Mouse (Mus musculus): Measurements from ENCODE around the gene Tnnt2. TPM values are rescaled to one million over a fixed set of nuclear protein-coding genes. Genes with fewer than 3 reads are reported as not detected.

The Tnnt2 gene
- polyA plus RNA-seq, 1 experiment from 2014 or later = 48.4 TPM

DNA sequence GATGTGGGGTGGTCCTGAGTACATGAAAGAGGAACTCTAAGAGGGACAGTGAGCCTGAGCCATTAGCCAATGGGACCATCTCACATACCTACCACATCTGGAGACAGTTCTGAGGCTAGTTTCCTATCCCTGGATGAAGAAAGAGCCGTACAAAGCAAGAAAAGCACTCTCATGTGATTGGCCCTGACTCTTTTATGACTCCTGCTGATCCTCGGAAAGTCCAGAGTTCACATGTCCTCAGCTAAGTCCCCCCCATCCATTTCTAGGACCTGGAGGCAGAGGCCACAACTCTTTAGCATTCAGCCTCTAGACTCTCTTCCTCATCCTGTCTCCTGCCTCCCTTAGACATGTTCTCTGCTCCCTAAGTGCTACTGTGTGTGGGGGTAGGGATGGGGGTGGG is 41.1 kb downstream of the Tnnt2 start:
- Histone ChIP-seq H3K4me3 (replicated peaks; ENCODE audit: low read length) (no peak overlapping the region), H3K4me1 (ENCODE audit: control insufficient read depth, insufficient read depth, low read length) (no peaks in the 10 kb centered on the region), H3K27ac (ENCODE audit: low read length) (no peak overlapping the region), H3K27me3 (ENCODE audit: control insufficient read depth, insufficient read depth, low read length) (no peaks in the 10 kb centered on the region), H3K36me3 (ENCODE audit: control insufficient read depth, insufficient read depth, low read length) (no peaks in the 10 kb centered on the region), H3K4me2 (ENCODE audit: low read depth, low read length) (no peak overlapping the region), H3K9me3 (replicated peaks; ENCODE audit: control insufficient read depth, low read length) (no peaks in the 10 kb centered on the region), H3K9ac (ENCODE audit: low read length) (no peak overlapping the region)
- 59% methylated on average over 2 of the region's 2 CpGs for WGBS
- ATAC-seq (ENCODE audit: insufficient read depth, low FRiP score) = no peak

DNA sequence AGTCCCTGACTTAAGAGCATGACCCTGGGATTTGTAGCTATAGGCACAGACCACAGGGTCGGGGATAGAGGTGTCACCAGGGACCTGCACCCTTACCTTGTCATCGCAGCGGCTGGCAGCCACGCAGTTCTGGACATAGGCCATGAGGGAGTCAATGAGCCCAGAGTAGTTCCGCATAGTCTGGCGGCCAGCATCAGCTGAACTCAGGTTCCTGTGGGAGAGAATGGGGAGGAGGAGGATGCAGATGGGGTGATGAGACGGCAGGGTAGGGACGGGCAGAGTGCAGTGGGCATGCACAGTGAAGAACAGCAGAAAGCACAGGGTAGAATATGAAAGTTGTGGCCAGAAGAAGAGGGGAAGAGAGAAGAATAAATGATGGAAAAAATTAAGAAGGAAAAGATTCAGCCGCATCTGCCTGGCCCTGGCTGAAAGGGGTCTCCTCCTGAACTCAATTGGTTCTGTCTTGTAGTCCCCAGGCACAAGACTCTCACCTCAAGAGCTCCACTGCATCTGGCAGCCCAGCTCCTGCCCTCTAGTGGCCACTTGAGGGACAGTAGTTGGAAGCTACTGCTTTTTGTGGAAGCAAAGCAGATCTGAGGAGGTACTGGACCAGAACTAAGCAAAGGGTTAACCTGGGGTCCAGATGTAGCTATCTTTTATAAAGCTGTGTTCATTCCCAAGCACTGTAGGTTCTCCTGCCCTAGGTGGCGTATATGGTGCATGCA is 46.4 kb downstream of the Tnnt2 start:
- Histone ChIP-seq H3K36me3 (ENCODE audit: control insufficient read depth, insufficient read depth, low read length) (no peaks in the 10 kb centered on the region), H3K4me3 (replicated peaks; ENCODE audit: low read length) (no peak overlapping the region), H3K9ac (ENCODE audit: low read length) (no peak overlapping the region), H3K4me2 (ENCODE audit: low read depth, low read length) (no peak overlapping the region), H3K4me1 (ENCODE audit: control insufficient read depth, insufficient read depth, low read length) (no peaks in the 10 kb centered on the region), H3K27me3 (ENCODE audit: control insufficient read depth, insufficient read depth, low read length) (no peaks in the 10 kb centered on the region), H3K27ac (ENCODE audit: low read length) (no peak overlapping the region), H3K9me3 (replicated peaks; ENCODE audit: control insufficient read depth, low read length) (no peaks in the 10 kb centered on the region)
- WGBS = 76% methylated on average over 10 of the region's 10 CpGs
- peak; percentile 56; the same call in 1 of the 2 replicates for ATAC-seq (ENCODE audit: insufficient read depth, low FRiP score)

DNA sequence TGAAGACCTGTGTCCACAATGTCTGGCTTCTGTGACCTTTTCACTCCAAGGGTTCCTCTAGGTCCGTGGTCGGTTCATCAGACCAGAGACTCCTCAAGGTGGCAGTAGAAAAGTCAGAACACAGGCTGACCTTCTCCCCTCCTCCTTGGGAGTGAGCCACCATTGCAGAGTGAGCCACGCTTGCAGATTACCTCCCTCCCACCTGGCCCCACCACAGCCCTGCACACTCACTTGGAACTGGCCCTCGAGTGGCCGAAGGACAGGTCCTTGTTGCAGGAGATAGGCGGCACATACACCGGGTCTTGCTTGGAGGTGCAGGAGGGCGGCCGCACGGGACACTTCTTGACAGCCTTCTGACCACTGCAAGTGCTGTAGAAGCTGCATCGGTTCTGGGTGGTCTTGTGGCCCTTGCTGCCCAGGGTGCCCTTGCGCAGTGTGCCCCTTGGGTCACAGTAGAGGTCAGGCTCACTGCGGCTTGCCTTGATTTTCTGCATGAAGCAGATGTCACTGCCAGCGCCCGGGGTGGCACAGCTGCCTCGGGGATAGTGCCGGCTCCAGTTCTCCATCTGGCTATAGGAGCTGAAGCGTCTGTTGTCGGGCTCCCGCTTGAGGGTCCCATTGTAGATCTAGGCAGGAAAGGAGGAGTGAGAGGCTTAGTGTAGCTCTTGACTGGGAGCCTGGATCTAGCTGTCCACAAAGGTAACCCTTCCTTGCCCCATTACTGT is 53.5 kb downstream of the Tnnt2 start:
- Histone ChIP-seq H3K4me3 (replicated peaks; ENCODE audit: low read length) (no peak overlapping the region), H3K4me2 (ENCODE audit: low read depth, low read length) (no peak overlapping the region), H3K4me1 (ENCODE audit: control insufficient read depth, insufficient read depth, low read length) (0 out of 2 replicates have a peak, but pooled peaks cover 3% of the 10 kb centered on the region), H3K9ac (ENCODE audit: low read length) (no peak overlapping the region), H3K27me3 (ENCODE audit: control insufficient read depth, insufficient read depth, low read length) (no peaks in the 10 kb centered on the region), H3K27ac (ENCODE audit: low read length) (no peak overlapping the region), H3K36me3 (ENCODE audit: control insufficient read depth, insufficient read depth, low read length) (no peaks in the 10 kb centered on the region), H3K9me3 (replicated peaks; ENCODE audit: control insufficient read depth, low read length) (no peaks in the 10 kb centered on the region)
- ATAC-seq (ENCODE audit: insufficient read depth, low FRiP score) = no peak
- WGBS = 75% methylated on average over 20 of the region's 20 CpGs

DNA sequence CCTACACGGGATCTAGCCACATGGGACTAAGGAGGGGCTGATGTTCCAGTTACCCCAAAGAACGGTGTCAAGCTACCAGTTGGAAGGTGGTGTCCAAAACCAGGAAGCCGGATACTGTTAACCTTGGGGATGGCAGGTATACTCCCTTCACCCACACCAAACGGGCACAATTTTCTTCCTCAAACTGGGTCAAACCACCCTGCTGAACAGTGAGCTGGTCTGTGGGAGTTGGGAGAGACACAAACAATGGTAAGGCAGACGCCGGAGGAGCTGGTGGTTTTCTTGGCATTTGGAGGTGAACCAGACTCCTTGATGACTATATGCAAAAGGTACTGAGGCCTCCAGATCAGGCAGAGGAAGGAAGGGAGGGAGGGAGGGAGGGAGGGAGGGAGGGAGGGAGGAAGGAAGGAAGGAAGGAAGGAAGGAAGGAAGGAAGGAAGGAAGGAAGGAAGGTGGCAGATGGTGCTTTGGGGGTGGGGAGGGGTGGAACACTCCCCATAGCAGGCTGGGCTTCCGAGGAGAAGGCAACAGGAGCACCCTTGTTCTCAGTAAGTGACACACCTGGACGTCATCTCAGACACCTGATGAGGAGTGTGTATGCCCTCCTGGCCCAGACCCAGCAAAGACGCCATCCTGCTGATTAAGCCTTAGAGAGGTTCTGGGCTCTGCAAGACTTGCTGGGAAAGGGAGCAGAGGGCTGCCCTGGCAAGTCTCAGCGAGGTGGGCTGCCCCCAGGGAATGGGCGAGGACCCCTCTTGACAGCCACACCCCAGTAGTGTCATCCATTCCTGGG is 55.5 kb downstream of the Tnnt2 start:
- H3K9ac ChIP-seq (ENCODE audit: low read length) = no peak overlapping the region
- no peak overlapping the region for H3K4me3 ChIP-seq (replicated peaks; ENCODE audit: low read length)
- no peak overlapping the region for H3K4me2 ChIP-seq (ENCODE audit: low read depth, low read length)
- peak overlapping the region; percentile 78 for H3K27ac ChIP-seq (ENCODE audit: low read length)
- peak; percentile 61; the same call in 1 of the 2 replicates for ATAC-seq (ENCODE audit: insufficient read depth, low FRiP score)
- no peaks in the 10 kb centered on the region for H3K9me3 ChIP-seq (replicated peaks; ENCODE audit: control insufficient read depth, low read length)
- 0 out of 2 replicates have a peak, but pooled peaks cover 6% of the 10 kb centered on the region for H3K4me1 ChIP-seq (ENCODE audit: control insufficient read depth, insufficient read depth, low read length)
- no peaks in the 10 kb centered on the region for H3K27me3 ChIP-seq (ENCODE audit: control insufficient read depth, insufficient read depth, low read length)
- 59% methylated on average over 11 of the region's 11 CpGs for WGBS
- no peaks in the 10 kb centered on the region for H3K36me3 ChIP-seq (ENCODE audit: control insufficient read depth, insufficient read depth, low read length)

DNA sequence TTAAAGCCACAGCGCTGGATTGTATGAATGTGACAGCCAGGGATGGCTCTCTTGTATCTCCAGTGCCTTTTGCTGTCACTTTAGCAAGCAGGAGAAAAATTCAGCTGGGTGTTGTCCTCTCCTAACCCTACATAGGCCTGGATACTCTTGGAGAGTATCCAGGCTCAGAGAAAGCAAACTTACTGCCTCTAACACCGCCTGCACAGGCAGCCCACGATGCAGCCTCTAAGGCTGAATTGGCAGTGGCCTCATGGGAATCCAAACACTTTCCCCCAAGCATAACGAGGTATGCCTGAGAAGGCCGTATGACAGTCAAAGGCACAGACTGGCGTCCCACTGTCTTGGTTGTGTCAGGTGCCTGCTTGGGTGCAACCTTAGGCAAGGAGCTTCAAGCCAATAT is 56.1 kb downstream of the Tnnt2 start:
- Histone ChIP-seq H3K27me3 (ENCODE audit: control insufficient read depth, insufficient read depth, low read length) (no peaks in the 10 kb centered on the region), H3K4me3 (replicated peaks; ENCODE audit: low read length) (no peak overlapping the region), H3K27ac (ENCODE audit: low read length) (peak overlapping the region; percentile 78), H3K9me3 (replicated peaks; ENCODE audit: control insufficient read depth, low read length) (no peaks in the 10 kb centered on the region), H3K4me2 (ENCODE audit: low read depth, low read length) (no peak overlapping the region), H3K36me3 (ENCODE audit: control insufficient read depth, insufficient read depth, low read length) (no peaks in the 10 kb centered on the region), H3K9ac (ENCODE audit: low read length) (no peak overlapping the region), H3K4me1 (ENCODE audit: control insufficient read depth, insufficient read depth, low read length) (0 out of 2 replicates have a peak, but pooled peaks cover 6% of the 10 kb centered on the region)
- 67% methylated on average over 6 of the region's 6 CpGs for WGBS
- no peak for ATAC-seq (ENCODE audit: insufficient read depth, low FRiP score)

DNA sequence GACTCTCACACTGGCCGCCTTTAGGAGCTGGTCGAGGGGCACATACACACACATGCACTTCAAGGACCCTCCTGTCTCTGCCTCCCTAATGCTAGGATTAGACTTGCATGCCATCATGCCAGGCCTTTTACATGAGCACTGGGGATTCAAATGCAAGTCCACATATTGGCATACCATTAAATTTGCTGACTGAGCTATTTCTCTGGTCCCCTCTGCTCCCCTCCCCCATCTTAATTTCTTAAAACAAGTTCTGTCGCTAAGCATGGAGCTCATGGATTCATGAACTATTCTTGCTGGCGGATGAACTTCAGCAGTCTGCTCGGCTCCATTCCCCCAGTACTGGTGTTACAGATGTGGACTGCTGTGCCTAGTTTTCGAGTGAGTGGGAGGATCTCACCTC is 56.6 kb downstream of the Tnnt2 start:
- no peaks in the 10 kb centered on the region for H3K9me3 ChIP-seq (replicated peaks; ENCODE audit: control insufficient read depth, low read length)
- 71% methylated on average over 6 of the region's 6 CpGs for WGBS
- H3K4me2 ChIP-seq (ENCODE audit: low read depth, low read length) = no peak overlapping the region
- H3K9ac ChIP-seq (ENCODE audit: low read length) = no peak overlapping the region
- 0 out of 2 replicates have a peak, but pooled peaks cover 6% of the 10 kb centered on the region for H3K4me1 ChIP-seq (ENCODE audit: control insufficient read depth, insufficient read depth, low read length)
- H3K27me3 ChIP-seq (ENCODE audit: control insufficient read depth, insufficient read depth, low read length) = no peaks in the 10 kb centered on the region
- H3K36me3 ChIP-seq (ENCODE audit: control insufficient read depth, insufficient read depth, low read length) = no peaks in the 10 kb centered on the region
- H3K4me3 ChIP-seq (replicated peaks; ENCODE audit: low read length) = no peak overlapping the region
- ATAC-seq (ENCODE audit: insufficient read depth, low FRiP score) = no peak
- H3K27ac ChIP-seq (ENCODE audit: low read length) = peak overlapping the region; percentile 78; the same call in 1 of the 2 replicates

DNA sequence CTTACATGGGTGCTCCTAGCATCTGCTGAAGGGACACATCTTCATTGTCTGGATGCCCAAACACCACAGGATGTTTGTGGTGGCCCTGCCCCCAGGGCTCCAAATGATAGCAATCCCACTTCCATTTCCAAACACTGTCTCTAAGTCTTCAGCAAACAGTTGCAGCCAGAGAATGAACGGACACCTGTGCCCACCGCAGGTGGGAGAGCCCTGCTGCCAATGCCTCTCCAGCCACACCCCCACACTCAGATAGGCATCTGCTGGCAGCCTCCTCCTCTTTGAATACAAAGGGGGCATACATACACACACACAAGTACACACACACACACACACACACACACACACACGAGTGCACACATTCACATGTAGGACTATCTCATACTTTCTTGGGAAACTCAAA is 57.2 kb downstream of the Tnnt2 start:
- no peaks in the 10 kb centered on the region for H3K27me3 ChIP-seq (ENCODE audit: control insufficient read depth, insufficient read depth, low read length)
- WGBS = 61% methylated on average over 3 of the region's 3 CpGs
- H3K27ac ChIP-seq (ENCODE audit: low read length) = peak overlapping the region; percentile 52; the same call in 1 of the 2 replicates
- 0 out of 2 replicates have a peak, but pooled peaks cover 6% of the 10 kb centered on the region for H3K4me1 ChIP-seq (ENCODE audit: control insufficient read depth, insufficient read depth, low read length)
- H3K36me3 ChIP-seq (ENCODE audit: control insufficient read depth, insufficient read depth, low read length) = no peaks in the 10 kb centered on the region
- H3K4me3 ChIP-seq (replicated peaks; ENCODE audit: low read length) = no peak overlapping the region
- no peak for ATAC-seq (ENCODE audit: insufficient read depth, low FRiP score)
- H3K4me2 ChIP-seq (ENCODE audit: low read depth, low read length) = no peak overlapping the region
- no peaks in the 10 kb centered on the region for H3K9me3 ChIP-seq (replicated peaks; ENCODE audit: control insufficient read depth, low read length)
- no peak overlapping the region for H3K9ac ChIP-seq (ENCODE audit: low read length)

DNA sequence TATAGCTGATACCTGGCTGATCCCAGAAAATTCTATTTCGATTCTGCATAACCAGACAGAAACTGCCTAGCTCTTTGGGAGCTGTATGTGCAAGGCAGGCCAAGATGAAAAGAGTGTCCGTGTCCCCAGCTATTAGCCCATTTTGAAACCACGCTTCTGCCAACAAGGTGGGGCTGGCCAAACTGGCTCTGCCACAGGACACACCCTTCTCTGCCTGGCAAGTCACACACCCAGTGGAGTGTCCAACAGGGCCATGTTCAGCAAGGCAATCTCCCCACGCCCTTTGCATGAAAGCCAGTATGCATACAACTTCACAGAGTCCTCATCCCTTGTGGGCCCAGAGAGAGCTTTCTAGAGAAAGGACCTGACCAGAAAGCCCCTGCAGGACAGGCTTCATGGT is 59.2 kb downstream of the Tnnt2 start:
- ATAC-seq (ENCODE audit: insufficient read depth, low FRiP score) = peak; percentile 73; the same call in 1 of the 2 replicates
- 0 out of 2 replicates have a peak, but pooled peaks cover 6% of the 10 kb centered on the region for H3K4me1 ChIP-seq (ENCODE audit: control insufficient read depth, insufficient read depth, low read length)
- H3K27me3 ChIP-seq (ENCODE audit: control insufficient read depth, insufficient read depth, low read length) = no peaks in the 10 kb centered on the region
- 61% methylated on average over 4 of the region's 4 CpGs for WGBS
- H3K4me3 ChIP-seq (replicated peaks; ENCODE audit: low read length) = no peak overlapping the region
- no peaks in the 10 kb centered on the region for H3K9me3 ChIP-seq (replicated peaks; ENCODE audit: control insufficient read depth, low read length)
- peak overlapping the region; percentile 52 for H3K27ac ChIP-seq (ENCODE audit: low read length)
- H3K9ac ChIP-seq (ENCODE audit: low read length) = no peak overlapping the region
- no peak overlapping the region for H3K4me2 ChIP-seq (ENCODE audit: low read depth, low read length)
- no peaks in the 10 kb centered on the region for H3K36me3 ChIP-seq (ENCODE audit: control insufficient read depth, insufficient read depth, low read length)

Measured in stomach, embryonic 16.5 days (tissue).